Mouse (Mus musculus) liver, embryonic 14.5 days (tissue): Measurements from ENCODE around the gene Zfp317. TPM values are rescaled to one million over a fixed set of nuclear protein-coding genes. Genes with fewer than 3 reads are reported as not detected.
"Not testable (repeated sequence)": the region's sequence is repeated elsewhere in the genome, so short reads cannot be mapped to it uniquely, and the experiment has no call there.

ENCODE experiments used
- ATAC-seq: fragments of 200-750 bp; cut with Nextera tagmentation; 2 replicates; pipeline ENCODE4 v1.8.0; 2017; ENCODE audit warnings: moderate number of reproducible peaks, mild to moderate bottlenecking, moderate library complexity; ENCODE audit not compliant: insufficient read depth
- DNase-seq, 3 experiments: peaks; one replicate each; pipeline ENCODE4 v3.0.0-alpha.2; 2012 to 2013; ENCODE audit warnings: low read depth in 3 of 3, low spot score in 3 of 3
- H3K27ac ChIP-seq: fragments of 300-500 bp; sonication (generic); 2 replicates; pipeline ENCODE4 v1.5.1; 2014; ENCODE audit warnings: moderate library complexity, mild to moderate bottlenecking, control low read depth, inconsistent platforms
- H3K27me3 ChIP-seq: fragments of 300-500 bp; sonication (generic); 2 replicates; pipeline ENCODE4 v1.6.1; 2014; ENCODE audit warnings: mild to moderate bottlenecking, low read length, moderate library complexity; ENCODE audit not compliant: control insufficient read depth, insufficient read depth
- H3K36me3 ChIP-seq: fragments of 300-500 bp; sonication (generic); replicated peaks from 2 replicates; pipeline ENCODE4 v1.6.1; 2014; ENCODE audit warnings: low read depth; ENCODE audit not compliant: control insufficient read depth, insufficient read depth
- H3K4me1 ChIP-seq, 2 experiments: fragments of 200-500 bp in 1 of 2; fragments of 300-500 bp in 1 of 2; sonication (generic) in 1 of 2; replicated peaks; 2 replicates each; pipeline ENCODE4 v1.6.1; 2012 to 2014; ENCODE audit warnings: antibody characterized with exemption in 1 of 2, inconsistent platforms in 1 of 2, low read length in 1 of 2; ENCODE audit not compliant: control insufficient read depth in 2 of 2, insufficient read depth in 2 of 2
- H3K4me2 ChIP-seq: fragments of 300-500 bp; sonication (generic); 2 replicates; pipeline ENCODE4 v1.6.1; 2014; ENCODE audit warnings: low read depth, mild to moderate bottlenecking, control low read depth, moderate library complexity
- H3K4me3 ChIP-seq, 2 experiments: fragments of 200-500 bp in 1 of 2; fragments of 300-500 bp in 1 of 2; sonication (generic) in 1 of 2; 2 replicates each; pipeline ENCODE4 v1.5.1; 2012 to 2014; ENCODE audit warnings: low read depth in 2 of 2, low read length in 2 of 2, mild to moderate bottlenecking in 2 of 2, control low read depth in 1 of 2, inconsistent platforms in 1 of 2, moderate library complexity in 1 of 2; ENCODE audit not compliant: insufficient read depth in 1 of 2
- H3K9ac ChIP-seq: fragments of 300-500 bp; sonication (generic); replicated peaks from 2 replicates; pipeline ENCODE4 v1.6.1; 2014; ENCODE audit warnings: mild to moderate bottlenecking, control low read depth, moderate library complexity
- H3K9me3 ChIP-seq: fragments of 300-500 bp; sonication (generic); 2 replicates; pipeline ENCODE4 v1.6.1; 2016; ENCODE audit warnings: low read length, mixed read lengths; ENCODE audit not compliant: control insufficient read depth
- CTCF ChIP-seq: IDR thresholded peaks from 2 replicates; pipeline ENCODE4 v1.5.1; 2016; ENCODE audit warnings: antibody characterized with exemption, low read depth, control low read depth
- EP300 ChIP-seq: IDR thresholded peaks from 2 replicates; pipeline ENCODE4 v1.6.1; 2016; ENCODE audit warnings: antibody characterized with exemption, low read depth
- WGBS: fragments of 180-500 bp; shearing (Covaris S2); extraction: QIAGEN DNeasy Blood & Tissue Kit; methylation state at CpG from one replicate; pipeline ENCODE4 v1.1.7; 2014; ENCODE audit not compliant: insufficient replicate concordance; 5-methylcytosine and 5-hydroxymethylcytosine counted together
- polyA plus RNA-seq, 2 experiments: library from polyadenylated mRNA; depleted of rRNA in 1 of 2; stranded (reverse) in 1 of 2; unstranded in 1 of 2; fragments of >200 nt; fragmentation: Nextera tagmentation in 1 of 2; extraction: Ambion mirVana in 1 of 2; gene quantifications; 2 replicates each; pipeline versions ENCODE4 v1.2.1 to v1.2.3; 2012 to 2014

The Zfp317 gene
- polyA plus RNA-seq, 2 experiments: 3.9 to 5.6 TPM

GRCm38 (mm10) chr9:19690281-19690680, 68.4 kb downstream of the Zfp317 start:
- Histone ChIP-seq H3K27me3 (no peaks in the 10 kb centered on the region), H3K9me3 (no peaks in the 10 kb centered on the region), H3K4me1 (no peaks in the 10 kb centered on the region), H3K36me3 (no peaks in the 10 kb centered on the region), H3K4me2 (no peak overlapping the region), H3K27ac (no peak overlapping the region), H3K4me3 (no peak overlapping the region), H3K9ac (no peak overlapping the region)
- WGBS: 75% methylated on average over 6 of the region's 6 CpGs
- TF ChIP-seq CTCF (no peak), EP300 (no peak)
- no peak for ATAC-seq
- DNase-seq: no peak

- no peak overlapping the region for H3K9ac ChIP-seq
- WGBS: 44% methylated on average over 1 of the region's 1 CpGs
- no peak overlapping the region for H3K4me2 ChIP-seq
- ATAC-seq: no peak
- no peaks in the 10 kb centered on the region for H3K27me3 ChIP-seq
- H3K4me1 ChIP-seq: no peaks in the 10 kb centered on the region
- no peaks in the 10 kb centered on the region for H3K36me3 ChIP-seq
- no peak overlapping the region for H3K4me3 ChIP-seq
- DNase-seq: no peak
- H3K9me3 ChIP-seq: no peaks in the 10 kb centered on the region
- TF ChIP-seq EP300 (no peak), CTCF (no peak)
- no peak overlapping the region for H3K27ac ChIP-seq
These were observed 69.5 kb downstream of the Zfp317 start for GRCm38 (mm10) chr9:19691426-19691825.

DNA sequence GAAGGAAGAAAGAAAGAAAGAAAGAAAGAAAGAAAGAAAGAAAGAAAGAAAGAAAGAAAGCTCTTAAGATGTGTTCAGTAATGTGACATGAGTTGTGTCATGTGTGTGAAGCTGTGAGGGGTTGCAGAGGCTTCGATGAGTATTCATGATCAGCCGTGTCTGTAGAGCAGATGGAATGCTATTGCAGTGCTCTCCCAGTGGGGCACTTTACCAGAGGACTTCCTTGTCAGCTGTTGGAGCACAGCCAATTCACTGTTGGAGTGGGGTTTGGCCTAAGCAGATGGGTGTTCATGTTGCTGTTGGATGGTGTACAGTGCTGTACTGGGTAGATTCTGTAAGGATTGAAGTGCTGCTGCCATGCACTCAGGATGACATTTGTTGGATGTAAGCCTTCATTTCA, 70.5 kb downstream of the Zfp317 start:
- no peak overlapping the region for H3K4me2 ChIP-seq
- no peak for TF ChIP-seq EP300
- TF ChIP-seq CTCF: no peak
- no peak overlapping the region for H3K9ac ChIP-seq
- H3K36me3 ChIP-seq: no peaks in the 10 kb centered on the region
- H3K27ac ChIP-seq: no peak overlapping the region
- H3K4me3 ChIP-seq: no peak overlapping the region
- H3K9me3 ChIP-seq: no peaks in the 10 kb centered on the region
- no peaks in the 10 kb centered on the region for H3K27me3 ChIP-seq
- no peak for ATAC-seq
- WGBS: 28% methylated on average over 2 of the region's 2 CpGs
- no peak for DNase-seq
- no peaks in the 10 kb centered on the region for H3K4me1 ChIP-seq

DNA sequence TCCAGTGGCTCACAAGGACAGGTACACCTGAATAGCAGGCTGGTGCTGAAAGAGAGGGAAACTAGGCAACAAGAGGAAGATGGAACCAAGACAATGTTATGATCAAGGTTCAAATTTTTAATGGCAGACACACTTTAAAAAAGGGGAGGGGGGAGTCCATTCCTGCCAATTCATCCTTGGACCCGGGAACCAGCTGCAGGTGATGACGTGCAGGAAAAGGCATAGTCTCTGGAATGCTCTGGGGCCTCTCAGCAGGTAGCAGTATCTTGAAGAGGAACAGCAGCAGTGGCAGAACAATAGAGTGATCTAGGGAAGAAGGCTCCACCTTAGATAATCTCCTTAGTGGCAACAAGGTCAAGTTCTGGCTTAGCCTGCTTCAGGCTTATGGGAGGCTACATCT, 72.4 kb downstream of the Zfp317 start:
- DNase-seq, H3K9me3 ChIP-seq, H3K9ac ChIP-seq, H3K4me2 ChIP-seq, H3K27me3 ChIP-seq, H3K27ac ChIP-seq, H3K36me3 ChIP-seq, ATAC-seq, H3K4me1 ChIP-seq, H3K4me3 ChIP-seq: not testable (repeated sequence)
- WGBS: 55% methylated on average over 2 of the region's 2 CpGs

- H3K9ac ChIP-seq, H3K27ac ChIP-seq, H3K4me2 ChIP-seq, H3K9me3 ChIP-seq, ATAC-seq, H3K4me3 ChIP-seq, DNase-seq, H3K27me3 ChIP-seq, H3K36me3 ChIP-seq, H3K4me1 ChIP-seq: not testable (repeated sequence)
- 52% methylated on average over 9 of the region's 9 CpGs for WGBS
These were observed 73.0 kb downstream of the Zfp317 start for GRCm38 (mm10) chr9:19694898-19695379.

Other genes starting within 250 kb of the Zfp317 start
- gene Olfr847, start 243.4 kb upstream of the Zfp317 start, polyA plus RNA-seq (2012; rRNA removed): not detected in 2 replicates
- not detected in 2 replicates for gene Olfr847, start 243.4 kb upstream of the Zfp317 start, polyA plus RNA-seq (2014; fragmentation: Nextera tagmentation; extraction: Ambion mirVana)
- not detected in 2 replicates for gene Olfr849, start 181.8 kb upstream of the Zfp317 start, polyA plus RNA-seq (2012; rRNA removed)
- not detected in 2 replicates for gene Olfr849, start 181.8 kb upstream of the Zfp317 start, polyA plus RNA-seq (2014; fragmentation: Nextera tagmentation; extraction: Ambion mirVana)
- not detected in 2 replicates for gene Olfr850, start 143.9 kb upstream of the Zfp317 start, polyA plus RNA-seq (2012; rRNA removed)
- gene Olfr850, start 143.9 kb upstream of the Zfp317 start, polyA plus RNA-seq (2014; fragmentation: Nextera tagmentation; extraction: Ambion mirVana): not detected in 2 replicates
- gene Olfr851, start 128.8 kb upstream of the Zfp317 start, polyA plus RNA-seq (2012; rRNA removed): not detected in 2 replicates
- not detected in 2 replicates for gene Olfr851, start 128.8 kb upstream of the Zfp317 start, polyA plus RNA-seq (2014; fragmentation: Nextera tagmentation; extraction: Ambion mirVana)
- gene Olfr853, start 81.0 kb upstream of the Zfp317 start, polyA plus RNA-seq (2012; rRNA removed): not detected in 2 replicates
- not detected in 2 replicates for gene Olfr853, start 81.0 kb upstream of the Zfp317 start, polyA plus RNA-seq (2014; fragmentation: Nextera tagmentation; extraction: Ambion mirVana)
- gene Olfr854, start 54.7 kb upstream of the Zfp317 start, polyA plus RNA-seq (2012; rRNA removed): not detected in 2 replicates
- not detected in 2 replicates for gene Olfr854, start 54.7 kb upstream of the Zfp317 start, polyA plus RNA-seq (2014; fragmentation: Nextera tagmentation; extraction: Ambion mirVana)
- not detected in 2 replicates for gene Olfr855, start 39.5 kb upstream of the Zfp317 start, polyA plus RNA-seq (2012; rRNA removed)
- gene Olfr855, start 39.5 kb upstream of the Zfp317 start, polyA plus RNA-seq (2014; fragmentation: Nextera tagmentation; extraction: Ambion mirVana): not detected in 2 replicates
- gene Olfr857, start 87.3 kb downstream of the Zfp317 start, polyA plus RNA-seq (2012; rRNA removed): 0.08 TPM in 1 of 2 replicates, not detected in the other
- not detected in 2 replicates for gene Olfr857, start 87.3 kb downstream of the Zfp317 start, polyA plus RNA-seq (2014; fragmentation: Nextera tagmentation; extraction: Ambion mirVana)
- not detected in 2 replicates for gene Olfr58, start 158.2 kb downstream of the Zfp317 start, polyA plus RNA-seq (2012; rRNA removed)
- not detected in 2 replicates for gene Olfr58, start 158.2 kb downstream of the Zfp317 start, polyA plus RNA-seq (2014; fragmentation: Nextera tagmentation; extraction: Ambion mirVana)
- gene Olfr859, start 182.8 kb downstream of the Zfp317 start, polyA plus RNA-seq (2012; rRNA removed): not detected in 2 replicates
- not detected in 2 replicates for gene Olfr859, start 182.8 kb downstream of the Zfp317 start, polyA plus RNA-seq (2014; fragmentation: Nextera tagmentation; extraction: Ambion mirVana)
- not detected in 2 replicates for gene Olfr860, start 227.6 kb downstream of the Zfp317 start, polyA plus RNA-seq (2012; rRNA removed)
- not detected in 2 replicates for gene Olfr860, start 227.6 kb downstream of the Zfp317 start, polyA plus RNA-seq (2014; fragmentation: Nextera tagmentation; extraction: Ambion mirVana)